Mouse (Mus musculus): Measurements from ENCODE around the gene Dgkz. TPM values are rescaled to one million over a fixed set of nuclear protein-coding genes. Genes with fewer than 3 reads are reported as not detected.

The Dgkz gene
- polyA plus RNA-seq, 1 experiment from 2014 or later = 81.0 TPM

- DNase-seq (ENCODE audit: low spot score) = no peak
Measured at GRCm38 (mm10) chr2:91939303-91939935, 36.2 kb downstream of the Dgkz start.

GRCm38 (mm10) chr2:91936154-91936553 is 39.5 kb downstream of the Dgkz start:
- DNase-seq (ENCODE audit: low spot score) = no peak

GRCm38 (mm10) chr2:91934826-91935525 is 40.7 kb downstream of the Dgkz start:
- DNase-seq (ENCODE audit: low spot score) = no peak

GRCm38 (mm10) chr2:91934016-91934415 is 41.6 kb downstream of the Dgkz start:
- no peak for DNase-seq (ENCODE audit: low spot score)

GRCm38 (mm10) chr2:91933471-91933870 is 42.2 kb downstream of the Dgkz start:
- DNase-seq (ENCODE audit: low spot score) = no peak

GRCm38 (mm10) chr2:91932737-91933350 is 42.8 kb downstream of the Dgkz start:
- no peak for DNase-seq (ENCODE audit: low spot score)

- no peak for DNase-seq (ENCODE audit: low spot score)
Measured at GRCm38 (mm10) chr2:91932160-91932711, 43.4 kb downstream of the Dgkz start, which contains the start of gene Mdk. Gene Mdk (minus strand): TSS chr2:91932297.

- no peak for DNase-seq (ENCODE audit: low spot score)
Measured at GRCm38 (mm10) chr2:91931328-91932159, 44.1 kb downstream of the Dgkz start.

GRCm38 (mm10) chr2:91930761-91931291 is 44.8 kb downstream of the Dgkz start:
- DNase-seq (ENCODE audit: low spot score) = no peak

- peak; percentile 53 for DNase-seq (ENCODE audit: low spot score)
Measured at GRCm38 (mm10) chr2:91929936-91930335, 45.7 kb downstream of the Dgkz start.

- DNase-seq (ENCODE audit: low spot score) = no peak
Measured at GRCm38 (mm10) chr2:91929455-91929854, 46.2 kb downstream of the Dgkz start.

- DNase-seq (ENCODE audit: low spot score) = no peak
Measured at GRCm38 (mm10) chr2:91928534-91929350, 46.9 kb downstream of the Dgkz start.

GRCm38 (mm10) chr2:91927826-91928533 is 47.7 kb downstream of the Dgkz start:
- peak; percentile 78 for DNase-seq (ENCODE audit: low spot score)

- no peak for DNase-seq (ENCODE audit: low spot score)
Measured at GRCm38 (mm10) chr2:91926949-91927348, 48.7 kb downstream of the Dgkz start, which contains the start of gene Chrm4. Gene Chrm4 (plus strand): TSS chr2:91927249.

GRCm38 (mm10) chr2:91925442-91925841 is 50.2 kb downstream of the Dgkz start:
- DNase-seq (ENCODE audit: low spot score) = no peak

GRCm38 (mm10) chr2:91924726-91925125 is 50.9 kb downstream of the Dgkz start:
- DNase-seq (ENCODE audit: low spot score) = no peak

- peak; percentile 73 for DNase-seq (ENCODE audit: low spot score)
Measured at GRCm38 (mm10) chr2:91923415-91924337, 52.0 kb downstream of the Dgkz start.
